Mouse (Mus musculus): Measurements from ENCODE around the gene Rnaseh2c. TPM values are rescaled to one million over a fixed set of nuclear protein-coding genes. Genes with fewer than 3 reads are reported as not detected.

The Rnaseh2c gene
- polyA plus RNA-seq, 1 experiment from 2014 or later = 102 TPM

- peak within 1 kb of the TSS; percentile 95 for H3K9ac ChIP-seq
- H3K9me3 ChIP-seq (replicated peaks) = no peaks in the 10 kb centered on the region
- peaks cover 45% of the 10 kb centered on the region for H3K4me1 ChIP-seq (replicated peaks)
- peak within 1 kb of the TSS; percentile 95 for H3K4me3 ChIP-seq
- peak within 1 kb of the TSS; percentile 91 for H3K27ac ChIP-seq (ENCODE audit: poor library complexity, severe bottlenecking)
- peak; percentile 80 for ATAC-seq (ENCODE audit: insufficient number of reproducible peaks, low FRiP score)
- H3K27me3 ChIP-seq (replicated peaks) = no peaks in the 10 kb centered on the region
- WGBS = under 1% methylated on average over 109 of the region's 109 CpGs
- H3K36me3 ChIP-seq = peaks cover 39% of the 10 kb centered on the region
- peak within 1 kb of the TSS; percentile 78 for H3K4me2 ChIP-seq
These were observed 35.7 kb downstream of the Rnaseh2c start, which contains the start of gene Rela for GRCm38 (mm10) chr19:5637069-5638047. TSS of gene Rela (plus strand) at chr19:5637483.

- peak overlapping the region; percentile 95 for H3K9ac ChIP-seq
- ATAC-seq (ENCODE audit: insufficient number of reproducible peaks, low FRiP score) = no peak
- 0 out of 2 replicates have a peak overlapping the region, but pooled peaks have one; percentile 10 for H3K27ac ChIP-seq (ENCODE audit: poor library complexity, severe bottlenecking)
- 89% methylated on average over 18 of the region's 18 CpGs for WGBS
- no peaks in the 10 kb centered on the region for H3K9me3 ChIP-seq (replicated peaks)
- peaks cover 50% of the 10 kb centered on the region for H3K36me3 ChIP-seq
- H3K4me3 ChIP-seq = peak overlapping the region; percentile 95
- H3K27me3 ChIP-seq (replicated peaks) = no peaks in the 10 kb centered on the region
- peak overlapping the region; percentile 78 for H3K4me2 ChIP-seq
- H3K4me1 ChIP-seq (replicated peaks) = peaks cover 45% of the 10 kb centered on the region
These were observed 36.8 kb downstream of the Rnaseh2c start for GRCm38 (mm10) chr19:5638416-5639005.

GRCm38 (mm10) chr19:5640339-5640738 is 38.7 kb downstream of the Rnaseh2c start:
- 20% methylated on average over 9 of the region's 9 CpGs for WGBS
- Histone ChIP-seq H3K36me3 (peaks cover 68% of the 10 kb centered on the region), H3K9ac (peak overlapping the region; percentile 95; the same call in 1 of the 2 replicates), H3K27ac (ENCODE audit: poor library complexity, severe bottlenecking) (peak overlapping the region; percentile 26), H3K9me3 (replicated peaks) (no peaks in the 10 kb centered on the region), H3K4me1 (replicated peaks) (peaks cover 45% of the 10 kb centered on the region), H3K4me3 (0 out of 2 replicates have a peak overlapping the region, but pooled peaks have one; percentile 2), H3K27me3 (replicated peaks) (no peaks in the 10 kb centered on the region), H3K4me2 (0 out of 2 replicates have a peak overlapping the region, but pooled peaks have one; percentile 11)
- peak; percentile 36; the same call in 1 of the 2 replicates for ATAC-seq (ENCODE audit: insufficient number of reproducible peaks, low FRiP score)

- 0 out of 2 replicates have a peak overlapping the region, but pooled peaks have one; percentile 11 for H3K4me2 ChIP-seq
- H3K4me3 ChIP-seq = no peak overlapping the region
- H3K36me3 ChIP-seq = peaks cover 75% of the 10 kb centered on the region
- H3K4me1 ChIP-seq (replicated peaks) = peaks cover 44% of the 10 kb centered on the region
- no peaks in the 10 kb centered on the region for H3K27me3 ChIP-seq (replicated peaks)
- no peak for ATAC-seq (ENCODE audit: insufficient number of reproducible peaks, low FRiP score)
- no peaks in the 10 kb centered on the region for H3K9me3 ChIP-seq (replicated peaks)
- H3K9ac ChIP-seq = peak overlapping the region; percentile 34; the same call in 1 of the 2 replicates
- 80% methylated on average over 17 of the region's 17 CpGs for WGBS
- H3K27ac ChIP-seq (ENCODE audit: poor library complexity, severe bottlenecking) = peak overlapping the region; percentile 26
These were observed 39.3 kb downstream of the Rnaseh2c start for GRCm38 (mm10) chr19:5641021-5641420.

DNA sequence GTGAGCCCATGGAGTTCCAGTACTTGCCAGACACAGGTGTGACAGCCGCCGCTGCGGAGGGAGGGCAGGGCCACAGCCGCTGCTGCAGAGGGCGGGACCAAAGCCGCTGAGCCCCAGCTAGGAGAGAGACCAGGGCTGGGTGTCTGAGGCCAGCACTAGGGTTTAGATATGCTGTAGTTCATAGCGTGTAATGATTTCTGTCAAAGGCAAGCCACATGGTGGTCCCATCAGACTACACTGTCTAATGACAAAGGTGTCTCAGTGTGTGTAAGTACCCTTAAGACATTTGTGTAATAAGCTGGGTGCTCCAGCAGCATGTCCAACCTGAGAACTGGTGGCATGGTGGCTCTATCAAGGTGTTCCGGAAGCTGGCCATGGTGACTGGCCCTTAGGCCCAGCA is 40.0 kb downstream of the Rnaseh2c start:
- ATAC-seq (ENCODE audit: insufficient number of reproducible peaks, low FRiP score) = no peak
- no peak overlapping the region for H3K27ac ChIP-seq (ENCODE audit: poor library complexity, severe bottlenecking)
- H3K4me3 ChIP-seq = no peak overlapping the region
- H3K4me2 ChIP-seq = no peak overlapping the region
- peaks cover 81% of the 10 kb centered on the region for H3K36me3 ChIP-seq
- no peaks in the 10 kb centered on the region for H3K9me3 ChIP-seq (replicated peaks)
- H3K4me1 ChIP-seq (replicated peaks) = peaks cover 39% of the 10 kb centered on the region
- no peaks in the 10 kb centered on the region for H3K27me3 ChIP-seq (replicated peaks)
- 84% methylated on average over 8 of the region's 8 CpGs for WGBS
- H3K9ac ChIP-seq = no peak overlapping the region

DNA sequence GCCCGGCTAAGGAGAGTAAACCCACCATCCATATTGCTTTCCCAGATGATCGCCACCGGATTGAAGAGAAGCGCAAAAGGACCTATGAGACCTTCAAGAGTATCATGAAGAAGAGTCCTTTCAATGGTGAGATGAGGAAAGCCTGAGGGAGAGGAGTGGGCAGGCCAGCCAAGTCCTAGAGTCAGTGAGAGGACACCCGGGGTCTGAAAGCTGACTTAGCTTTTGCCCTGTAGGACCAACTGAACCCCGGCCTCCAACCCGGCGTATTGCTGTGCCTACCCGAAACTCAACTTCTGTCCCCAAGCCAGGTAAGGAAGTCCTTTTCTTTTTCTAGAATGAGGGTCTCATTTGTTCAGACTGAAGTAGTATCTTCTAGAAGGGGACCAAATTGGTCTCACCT is 43.6 kb downstream of the Rnaseh2c start:
- Histone ChIP-seq H3K27me3 (replicated peaks) (no peaks in the 10 kb centered on the region), H3K4me2 (no peak overlapping the region), H3K4me3 (no peak overlapping the region), H3K4me1 (replicated peaks) (peaks cover 34% of the 10 kb centered on the region), H3K36me3 (peaks cover 79% of the 10 kb centered on the region), H3K9ac (no peak overlapping the region), H3K27ac (ENCODE audit: poor library complexity, severe bottlenecking) (no peak overlapping the region), H3K9me3 (replicated peaks) (no peaks in the 10 kb centered on the region)
- WGBS = 93% methylated on average over 9 of the region's 9 CpGs
- ATAC-seq (ENCODE audit: insufficient number of reproducible peaks, low FRiP score) = no peak

GRCm38 (mm10) chr19:5646731-5647330 is 45.2 kb downstream of the Rnaseh2c start:
- Histone ChIP-seq H3K27me3 (replicated peaks) (no peaks in the 10 kb centered on the region), H3K27ac (ENCODE audit: poor library complexity, severe bottlenecking) (no peak overlapping the region), H3K9ac (no peak overlapping the region), H3K4me2 (no peak overlapping the region), H3K36me3 (peaks cover 79% of the 10 kb centered on the region), H3K9me3 (replicated peaks) (no peaks in the 10 kb centered on the region), H3K4me1 (replicated peaks) (peaks cover 22% of the 10 kb centered on the region), H3K4me3 (no peak overlapping the region)
- 87% methylated on average over 8 of the region's 8 CpGs for WGBS
- ATAC-seq (ENCODE audit: insufficient number of reproducible peaks, low FRiP score) = no peak

DNA sequence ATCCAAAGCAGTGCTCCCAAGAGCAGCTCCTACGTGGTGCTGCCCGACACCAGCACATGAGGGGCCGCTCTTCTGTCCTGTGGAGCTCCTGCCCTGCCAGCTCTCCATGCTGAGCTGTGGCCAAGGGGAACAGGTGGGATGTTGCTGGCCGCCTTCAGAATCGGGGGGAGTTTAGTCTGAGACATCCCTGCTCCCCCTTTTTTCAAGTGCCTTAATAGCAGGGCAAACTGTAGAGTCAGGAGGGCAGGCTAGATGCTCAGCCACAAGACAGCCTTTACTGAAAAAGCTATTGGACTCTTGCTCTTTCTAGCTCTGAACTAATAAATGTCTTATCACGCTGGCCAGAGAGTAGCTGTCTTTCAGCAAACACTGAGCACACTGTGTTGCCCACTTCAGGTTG is 46.1 kb downstream of the Rnaseh2c start:
- WGBS = 89% methylated on average over 6 of the region's 6 CpGs
- Histone ChIP-seq H3K36me3 (peaks cover 79% of the 10 kb centered on the region), H3K9ac (no peak overlapping the region), H3K27ac (ENCODE audit: poor library complexity, severe bottlenecking) (peak overlapping the region; percentile 80), H3K4me3 (no peak overlapping the region), H3K9me3 (replicated peaks) (no peaks in the 10 kb centered on the region), H3K4me2 (no peak overlapping the region), H3K27me3 (replicated peaks) (no peaks in the 10 kb centered on the region), H3K4me1 (replicated peaks) (peaks cover 22% of the 10 kb centered on the region)
- no peak for ATAC-seq (ENCODE audit: insufficient number of reproducible peaks, low FRiP score)

GRCm38 (mm10) chr19:5648401-5649297 is 47.0 kb downstream of the Rnaseh2c start:
- 10% methylated on average over 26 of the region's 26 CpGs for WGBS
- peak overlapping the region; percentile 38 for H3K4me3 ChIP-seq
- H3K27ac ChIP-seq (ENCODE audit: poor library complexity, severe bottlenecking) = peak overlapping the region; percentile 80
- H3K4me2 ChIP-seq = peak overlapping the region; percentile 69
- no peaks in the 10 kb centered on the region for H3K9me3 ChIP-seq (replicated peaks)
- peak overlapping the region; percentile 62 for H3K9ac ChIP-seq
- peaks cover 76% of the 10 kb centered on the region for H3K36me3 ChIP-seq
- ATAC-seq (ENCODE audit: insufficient number of reproducible peaks, low FRiP score) = peak; percentile 79
- peaks cover 22% of the 10 kb centered on the region for H3K4me1 ChIP-seq (replicated peaks)
- H3K27me3 ChIP-seq (replicated peaks) = no peaks in the 10 kb centered on the region

- Histone ChIP-seq H3K36me3 (peaks cover 76% of the 10 kb centered on the region), H3K27me3 (replicated peaks) (no peaks in the 10 kb centered on the region), H3K4me1 (replicated peaks) (peaks cover 25% of the 10 kb centered on the region), H3K9ac (peak overlapping the region; percentile 62), H3K4me3 (peak overlapping the region; percentile 38), H3K9me3 (replicated peaks) (no peaks in the 10 kb centered on the region), H3K4me2 (peak overlapping the region; percentile 69), H3K27ac (ENCODE audit: poor library complexity, severe bottlenecking) (peak overlapping the region; percentile 80)
- WGBS = 72% methylated on average over 6 of the region's 6 CpGs
- ATAC-seq (ENCODE audit: insufficient number of reproducible peaks, low FRiP score) = no peak
These were observed 47.6 kb downstream of the Rnaseh2c start for GRCm38 (mm10) chr19:5649298-5649741.
